Mouse (Mus musculus): Measurements from ENCODE around the gene Arhgef7.

GRCm38 (mm10) chr8:11770001-11770400, 42.5 kb downstream of the Arhgef7 start:
- TF ChIP-seq CTCF (IDR thresholded peaks at IDR 0.05; ENCODE audit: low read depth): no peak
- no peak for TF ChIP-seq EP300 (IDR thresholded peaks at IDR 0.05; ENCODE audit: low read depth)
